Mouse (Mus musculus): Measurements from ENCODE around the gene Gm9844. TPM values are rescaled to one million over a fixed set of nuclear protein-coding genes. Genes with fewer than 3 reads are reported as not detected.
"Not testable (repeated sequence)": the region's sequence is repeated elsewhere in the genome, so short reads cannot be mapped to it uniquely, and the experiment has no call there.

The Gm9844 gene
- polyA plus RNA-seq, 1 experiment, result 9.9 TPM

DNA sequence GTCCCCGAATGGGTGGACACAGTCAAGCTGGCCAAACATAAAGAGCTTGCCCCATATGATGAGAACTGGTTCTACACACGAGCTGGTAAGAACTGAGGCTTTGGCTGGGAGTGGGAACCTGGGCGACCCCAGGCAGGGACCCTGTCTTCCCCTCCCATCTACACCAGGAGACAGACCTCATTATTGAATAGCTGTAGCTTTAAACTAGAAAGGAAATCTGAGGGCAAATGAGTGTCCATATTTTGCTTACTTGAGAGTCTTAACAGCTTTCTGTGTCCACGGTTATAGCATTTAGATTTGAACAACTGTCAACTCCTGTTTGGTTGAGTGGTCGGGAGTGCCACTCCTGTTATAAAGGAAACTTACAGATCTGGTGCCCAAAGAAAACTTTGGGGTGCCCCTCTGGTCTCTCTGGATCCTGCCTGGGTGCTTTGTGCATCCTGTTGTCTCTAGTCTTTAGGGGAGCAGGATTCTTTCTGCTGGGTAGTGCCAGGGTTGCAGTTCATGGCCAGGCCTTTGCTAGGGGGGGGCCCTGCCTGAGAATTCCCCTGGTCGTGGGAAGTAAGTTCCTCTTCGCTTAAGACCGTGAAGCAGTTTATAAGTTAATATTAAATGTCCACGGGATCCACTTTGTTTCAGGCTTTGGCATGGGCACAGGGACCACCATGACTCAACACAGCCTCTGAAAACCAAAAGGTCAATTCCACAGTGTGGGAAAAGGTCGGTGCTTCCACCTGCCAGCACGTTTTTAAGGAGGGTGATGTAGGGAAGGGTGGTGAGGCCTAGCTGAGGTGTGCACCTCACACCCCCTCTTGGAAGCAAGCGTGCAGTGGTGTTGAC is 23.7 kb downstream of the Gm9844 start:
- no peaks in the 10 kb centered on the region; the same call in 1 of the 2 replicates for H3K4me1 ChIP-seq (ENCODE audit: control insufficient read depth, insufficient read depth, low read length)
- H3K4me3 ChIP-seq (ENCODE audit: insufficient read depth, low read length), result peak overlapping the region; percentile 76
- TF ChIP-seq POLR2A (IDR thresholded peaks at IDR 0.05; ENCODE audit: low read depth, low read length) (no peak; the same call in 1 of the 2 replicates), CTCF (IDR thresholded peaks at IDR 0.05; ENCODE audit: borderline replicate concordance, insufficient read depth, low read length) (no peak)
- peak overlapping the region; percentile 62; the same call in 1 of the 2 replicates for H3K27ac ChIP-seq (ENCODE audit: insufficient read depth, low read length)

DNA sequence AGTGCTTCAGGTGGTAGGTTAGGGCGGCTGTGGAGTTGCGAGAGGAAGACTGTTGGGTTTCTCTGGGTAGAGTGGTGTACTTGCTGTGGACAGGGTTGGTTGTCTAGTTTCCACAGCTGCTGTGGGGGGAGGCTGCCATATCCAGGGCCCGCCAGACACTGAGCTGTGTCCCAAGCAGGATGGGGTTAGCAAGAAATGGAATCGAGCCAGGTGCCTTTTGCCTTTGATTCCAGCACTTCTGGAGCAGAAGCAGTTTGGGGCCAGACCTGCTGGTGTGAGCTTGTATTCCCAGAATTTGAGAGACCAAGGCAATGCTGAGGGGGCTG is 24.3 kb downstream of the Gm9844 start:
- Histone ChIP-seq H3K4me3 (ENCODE audit: insufficient read depth, low read length) (peak overlapping the region; percentile 76), H3K27ac (ENCODE audit: insufficient read depth, low read length) (no peak overlapping the region), H3K4me1 (ENCODE audit: control insufficient read depth, insufficient read depth, low read length) (no peaks in the 10 kb centered on the region; the same call in 1 of the 2 replicates)
- TF ChIP-seq CTCF (IDR thresholded peaks at IDR 0.05; ENCODE audit: borderline replicate concordance, insufficient read depth, low read length) (no peak), POLR2A (IDR thresholded peaks at IDR 0.05; ENCODE audit: low read depth, low read length) (no peak)

DNA sequence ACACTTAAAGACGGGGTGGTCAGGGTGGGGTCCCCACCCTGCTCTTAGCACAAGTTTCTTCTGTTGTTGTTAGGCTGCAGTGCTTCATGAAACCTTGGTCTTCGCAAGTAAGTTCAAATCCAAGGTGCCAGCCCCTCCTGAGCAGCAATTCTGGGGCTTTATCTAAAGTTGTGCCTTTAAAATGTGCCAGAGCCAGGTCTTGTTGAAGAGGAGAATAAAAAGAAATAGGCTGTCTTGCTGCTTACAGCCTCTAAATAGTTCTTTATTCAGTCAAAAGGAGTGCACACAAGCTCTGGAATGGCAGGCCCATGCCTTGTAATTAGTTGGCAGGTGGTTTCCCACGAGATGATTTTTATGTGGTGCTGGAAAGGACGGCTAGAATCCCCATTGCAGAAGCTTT is 25.1 kb downstream of the Gm9844 start:
- Histone ChIP-seq H3K27ac (ENCODE audit: insufficient read depth, low read length) (no peak overlapping the region), H3K4me3 (ENCODE audit: insufficient read depth, low read length) (peak overlapping the region; percentile 76)

DNA sequence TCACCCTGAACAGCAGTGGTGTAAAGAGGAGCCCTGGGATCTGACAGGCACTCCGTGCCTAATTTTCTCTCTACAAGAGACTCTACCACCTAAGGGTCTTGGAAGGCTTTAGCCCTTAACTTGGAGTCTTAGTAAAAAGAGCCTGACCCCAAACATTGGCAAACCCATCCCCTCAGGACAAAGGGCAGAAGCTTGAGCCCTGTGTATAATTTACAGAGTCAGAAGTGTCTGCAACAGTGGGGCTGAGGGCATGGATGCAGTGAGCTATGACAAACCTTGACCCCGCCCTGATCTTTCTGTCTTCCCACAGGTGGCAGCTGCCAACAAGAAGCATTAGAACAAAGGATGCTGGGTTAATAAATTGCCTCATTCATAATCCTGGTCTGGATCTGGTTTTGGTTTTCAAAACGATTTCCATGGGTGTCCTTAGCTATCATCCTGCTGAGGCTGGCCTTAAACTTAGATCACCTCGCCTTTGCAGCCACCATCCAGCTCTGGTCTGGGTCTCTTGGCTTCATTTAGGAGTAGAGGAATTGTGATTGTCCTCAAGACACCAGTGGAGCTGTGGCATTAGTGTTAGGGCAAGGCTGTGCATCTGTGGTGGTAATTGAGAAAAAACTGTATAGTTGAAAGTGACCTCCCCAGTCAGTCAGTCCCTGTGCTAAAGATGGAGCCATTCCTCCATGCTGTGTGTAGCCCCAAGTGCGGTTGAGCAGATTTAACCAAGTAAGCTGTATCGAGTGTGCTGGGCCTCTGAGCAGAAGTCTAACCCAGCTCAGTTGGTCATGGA is 27.6 kb downstream of the Gm9844 start:
- no peak for TF ChIP-seq CTCF (IDR thresholded peaks at IDR 0.05; ENCODE audit: borderline replicate concordance, insufficient read depth, low read length)
- no peak for TF ChIP-seq POLR2A (IDR thresholded peaks at IDR 0.05; ENCODE audit: low read depth, low read length)
- no peak overlapping the region for H3K27ac ChIP-seq (ENCODE audit: insufficient read depth, low read length)
- H3K4me1 ChIP-seq (ENCODE audit: control insufficient read depth, insufficient read depth, low read length), result no peaks in the 10 kb centered on the region; the same call in 1 of the 2 replicates
- no peak overlapping the region for H3K4me3 ChIP-seq (ENCODE audit: insufficient read depth, low read length)

More for the DNA sequence above, 25.1 kb downstream of the Gm9844 start:
- no peaks in the 10 kb centered on the region; the same call in 1 of the 2 replicates for H3K4me1 ChIP-seq (ENCODE audit: control insufficient read depth, insufficient read depth, low read length)
- no peak for TF ChIP-seq POLR2A (IDR thresholded peaks at IDR 0.05; ENCODE audit: low read depth, low read length)
- TF ChIP-seq CTCF (IDR thresholded peaks at IDR 0.05; ENCODE audit: borderline replicate concordance, insufficient read depth, low read length), result no peak

DNA sequence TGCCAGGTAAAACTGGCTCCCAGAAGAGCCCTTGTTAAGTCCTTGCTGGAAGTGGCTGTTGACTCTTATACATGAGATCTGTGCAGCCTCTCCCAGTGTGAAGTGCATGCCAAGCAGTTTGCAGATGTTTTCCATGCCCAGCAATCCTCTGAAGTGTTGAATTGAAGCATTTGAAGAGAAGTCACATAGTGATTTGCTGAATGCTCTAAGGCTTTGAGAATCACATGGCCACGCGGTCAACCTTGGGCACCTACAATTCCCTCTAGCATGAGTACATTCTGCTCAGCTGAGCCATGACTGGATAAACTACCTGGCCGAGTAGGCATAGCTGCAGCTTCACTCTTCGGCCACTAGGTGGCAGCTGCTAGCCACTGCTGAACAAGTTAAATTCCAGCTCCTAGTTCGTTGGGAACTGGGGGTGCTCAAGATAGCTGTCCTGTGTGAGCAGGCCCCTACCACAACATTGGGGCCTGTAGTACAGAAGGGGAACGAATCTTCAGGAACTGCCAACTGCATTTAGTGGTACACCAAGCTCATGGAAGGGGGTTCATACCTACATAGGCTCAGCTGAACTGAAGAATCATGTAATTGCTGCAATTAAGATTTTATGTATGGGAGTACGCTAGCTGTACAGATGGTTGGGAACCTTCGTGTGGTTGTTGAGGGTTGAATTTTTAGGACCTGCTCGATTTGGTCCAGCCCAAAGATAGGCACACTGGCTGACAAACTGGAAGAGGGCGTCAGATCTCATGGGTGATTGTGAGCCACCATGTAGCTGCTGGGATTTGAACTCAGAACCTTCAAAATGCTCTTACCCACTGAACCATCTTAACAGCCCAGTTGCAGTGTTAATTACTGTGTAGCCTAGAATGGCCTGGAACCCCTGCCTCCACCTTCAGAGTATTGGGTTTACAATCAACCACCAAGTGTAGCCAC is 28.5 kb downstream of the Gm9844 start:
- Histone ChIP-seq H3K4me3 (ENCODE audit: insufficient read depth, low read length) (no peak overlapping the region), H3K4me1 (ENCODE audit: control insufficient read depth, insufficient read depth, low read length) (no peaks in the 10 kb centered on the region; the same call in 1 of the 2 replicates), H3K27ac (ENCODE audit: insufficient read depth, low read length) (no peak overlapping the region)
- TF ChIP-seq POLR2A (IDR thresholded peaks at IDR 0.05; ENCODE audit: low read depth, low read length), result peak; percentile 29; the same call in 1 of the 2 replicates
- peak; percentile 91 for TF ChIP-seq CTCF (IDR thresholded peaks at IDR 0.05; ENCODE audit: borderline replicate concordance, insufficient read depth, low read length)

DNA sequence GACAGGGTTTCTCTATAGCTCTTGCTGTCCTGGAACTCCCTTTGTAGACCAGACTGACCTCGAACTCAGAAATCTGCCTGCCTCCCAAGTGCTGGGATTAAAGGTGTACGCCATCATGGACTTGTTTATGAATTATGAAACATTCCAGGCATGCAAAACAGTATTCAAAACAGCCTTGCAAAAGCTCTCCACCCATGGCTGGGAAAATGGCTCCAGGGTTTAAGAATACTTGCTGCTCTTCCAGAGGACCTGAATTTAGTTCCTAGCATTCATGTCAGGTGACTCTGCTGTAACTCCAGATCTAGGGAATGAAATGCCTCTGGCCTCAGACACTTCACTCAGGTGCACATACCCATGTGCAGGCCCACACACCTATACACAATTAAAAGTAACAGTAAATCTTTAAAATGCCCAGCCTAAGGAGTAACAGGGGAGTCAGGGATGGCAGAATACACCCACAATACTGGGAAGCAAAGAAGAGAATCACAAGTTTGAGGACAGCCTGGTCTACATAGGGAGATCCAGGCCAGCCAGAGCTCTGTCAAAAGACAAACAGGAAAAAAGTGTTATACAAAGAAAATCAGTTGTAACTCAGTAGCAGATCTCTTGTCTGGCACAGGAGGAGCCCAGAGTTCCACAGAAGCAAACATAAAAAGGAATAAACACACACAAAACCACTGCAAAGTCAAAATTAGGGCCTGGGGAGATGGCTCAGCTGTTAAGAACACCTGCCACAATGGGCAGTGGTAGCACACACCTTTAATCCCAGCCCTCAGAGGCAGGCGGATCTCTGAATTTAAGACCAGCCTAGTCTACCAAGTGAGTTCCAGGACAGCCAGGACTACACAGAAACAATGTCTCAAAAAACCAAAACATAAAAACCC is 29.5 kb downstream of the Gm9844 start:
- Histone ChIP-seq H3K4me1 (ENCODE audit: control insufficient read depth, insufficient read depth, low read length) (no peaks in the 10 kb centered on the region; the same call in 1 of the 2 replicates), H3K4me3 (ENCODE audit: insufficient read depth, low read length) (no peak overlapping the region), H3K27ac (ENCODE audit: insufficient read depth, low read length) (no peak overlapping the region)
- TF ChIP-seq POLR2A (IDR thresholded peaks at IDR 0.05; ENCODE audit: low read depth, low read length), result peak; percentile 6
- TF ChIP-seq CTCF (IDR thresholded peaks at IDR 0.05; ENCODE audit: borderline replicate concordance, insufficient read depth, low read length), result no peak

DNA sequence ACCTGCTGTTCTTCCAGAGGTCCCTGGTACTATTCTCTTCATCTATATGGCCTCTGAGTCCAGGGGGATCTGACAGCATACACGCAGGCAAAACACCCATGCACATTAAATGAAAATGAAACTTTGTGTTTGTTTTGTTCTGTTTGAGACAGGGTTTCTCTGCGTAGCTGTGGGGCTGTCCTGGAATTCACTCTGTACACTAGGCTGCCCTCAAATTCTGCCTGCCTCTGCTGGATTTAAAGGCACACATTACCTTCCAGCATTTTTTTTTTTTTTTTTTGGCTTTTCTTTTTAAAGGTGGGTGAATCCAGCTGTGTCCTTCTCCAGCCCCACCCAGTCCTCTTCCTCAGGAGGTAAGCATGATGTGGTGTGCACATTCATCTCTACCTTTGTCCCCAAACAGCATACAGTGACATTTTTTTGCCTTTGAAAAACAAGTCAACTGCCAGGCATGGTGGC is 30.1 kb downstream of the Gm9844 start:
- TF ChIP-seq CTCF (IDR thresholded peaks at IDR 0.05; ENCODE audit: borderline replicate concordance, insufficient read depth, low read length) (no peak), POLR2A (IDR thresholded peaks at IDR 0.05; ENCODE audit: low read depth, low read length) (no peak)
- H3K27ac ChIP-seq (ENCODE audit: insufficient read depth, low read length), result no peak overlapping the region
- H3K4me3 ChIP-seq (ENCODE audit: insufficient read depth, low read length), result no peak overlapping the region
- H3K4me1 ChIP-seq (ENCODE audit: control insufficient read depth, insufficient read depth, low read length), result no peaks in the 10 kb centered on the region; the same call in 1 of the 2 replicates

DNA sequence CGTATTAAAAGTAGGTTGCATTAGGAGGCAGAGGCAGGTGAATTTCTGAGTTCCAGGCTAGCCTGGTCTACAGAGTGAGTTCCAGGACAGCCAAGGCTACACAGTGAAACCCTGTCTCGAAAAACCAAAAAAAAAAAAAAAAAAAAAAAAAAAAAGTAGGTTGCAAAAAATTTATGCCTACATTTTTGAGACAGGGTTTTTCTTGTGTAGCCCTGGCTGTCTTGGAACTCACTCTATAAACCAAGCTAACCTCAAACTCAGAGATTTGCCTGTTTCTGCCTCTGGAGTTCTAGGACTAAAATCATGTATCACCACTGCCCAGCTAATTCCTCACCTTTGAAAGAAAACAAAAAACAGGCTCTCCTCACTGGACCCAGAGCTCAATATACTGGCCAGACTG is 33.7 kb downstream of the Gm9844 start:
- H3K27ac ChIP-seq (ENCODE audit: insufficient read depth, low read length); H3K4me1 ChIP-seq (ENCODE audit: control insufficient read depth, insufficient read depth, low read length): not testable (repeated sequence)

More for the DNA sequence above, 33.7 kb downstream of the Gm9844 start:
- not testable (repeated sequence) for H3K4me3 ChIP-seq (ENCODE audit: insufficient read depth, low read length)
